Mouse (Mus musculus) stomach, embryonic 15.5 days (tissue): ENCODE results near the gene Stxbp6. TPM values are rescaled to one million over a fixed set of nuclear protein-coding genes. Genes with fewer than 3 reads are reported as not detected.

Experiments used
- ATAC-seq: fragments of 200-750 bp; cut with Nextera tagmentation; 2 replicates; pipeline ENCODE4 v1.8.0; 2017; ENCODE audit warnings: low read depth, moderate number of reproducible peaks, moderate TSS enrichment; ENCODE audit not compliant: insufficient read depth, low FRiP score
- H3K27ac ChIP-seq: fragments of 300-500 bp; sonication (generic); 2 replicates; pipeline ENCODE4 v1.5.1; 2015; ENCODE audit warnings: mild to moderate bottlenecking, inconsistent platforms
- H3K27me3 ChIP-seq: fragments of 300-500 bp; sonication (generic); replicated peaks from 2 replicates; pipeline ENCODE4 v1.6.1; 2015; ENCODE audit warnings: inconsistent platforms
- H3K36me3 ChIP-seq: fragments of 300-500 bp; sonication (generic); 2 replicates; pipeline ENCODE4 v1.6.1; 2015; ENCODE audit warnings: inconsistent platforms
- H3K4me1 ChIP-seq: fragments of 300-500 bp; sonication (generic); 2 replicates; pipeline ENCODE4 v1.6.1; 2015; ENCODE audit warnings: inconsistent platforms
- H3K4me2 ChIP-seq: fragments of 300-500 bp; sonication (generic); 2 replicates; pipeline ENCODE4 v1.6.1; 2015; ENCODE audit warnings: mild to moderate bottlenecking, inconsistent platforms
- H3K4me3 ChIP-seq: fragments of 300-500 bp; sonication (generic); replicated peaks from 2 replicates; pipeline ENCODE4 v1.5.1; 2015; ENCODE audit warnings: inconsistent platforms
- H3K9ac ChIP-seq: fragments of 300-500 bp; sonication (generic); 2 replicates; pipeline ENCODE4 v1.6.1; 2015; ENCODE audit warnings: inconsistent platforms
- H3K9me3 ChIP-seq: fragments of 300-500 bp; sonication (generic); 2 replicates; pipeline ENCODE4 v1.6.1; 2016; ENCODE audit warnings: inconsistent platforms
- WGBS: fragments of 180-500 bp; shearing (Covaris S2); methylation state at CpG from one replicate; pipeline ENCODE4 v1.1.7; 2015; 5-methylcytosine and 5-hydroxymethylcytosine counted together
- polyA plus RNA-seq: library from polyadenylated mRNA; unstranded; fragments of >200 nt; fragmentation: Nextera tagmentation; extraction: Ambion mirVana; gene quantifications from 2 replicates; pipeline ENCODE4 v1.2.1, GENCODE M21; 2015

Gene Stxbp6
- polyA plus RNA-seq, 1 experiment from 2014 or later, result 19.2 TPM

- WGBS, result 42% methylated on average over 3 of the region's 3 CpGs
- H3K9ac ChIP-seq, result no peak overlapping the region
- H3K4me2 ChIP-seq, result no peak overlapping the region
- no peak overlapping the region for H3K4me3 ChIP-seq
- no peaks in the 10 kb centered on the region for H3K4me1 ChIP-seq
- H3K36me3 ChIP-seq, result no peaks in the 10 kb centered on the region
- H3K27ac ChIP-seq, result no peak overlapping the region
- no peaks in the 10 kb centered on the region for H3K9me3 ChIP-seq
- no peaks in the 10 kb centered on the region for H3K27me3 ChIP-seq
- ATAC-seq, result no peak
These were observed 225.9 kb downstream of the Stxbp6 start for GRCm38 (mm10) chr12:44848483-44849221.

DNA sequence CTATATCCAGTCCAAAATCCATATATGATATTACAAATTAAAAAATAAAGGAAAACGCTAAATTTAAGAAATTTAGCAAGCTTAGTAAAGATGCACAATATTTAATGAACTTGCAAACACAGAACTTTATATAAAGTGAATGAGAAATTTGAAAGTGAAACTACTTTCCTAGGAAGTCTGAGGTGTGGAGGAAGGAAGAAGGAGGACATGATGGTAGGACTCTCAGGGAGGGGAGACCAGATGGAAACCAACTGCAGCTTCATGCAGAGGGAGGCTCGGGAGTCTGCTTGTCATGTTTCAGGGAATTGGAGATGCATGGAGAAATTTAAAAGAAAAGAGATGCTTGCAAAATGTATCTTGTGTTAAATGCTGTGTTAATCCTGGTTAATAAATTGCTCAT lies 233.9 kb downstream of the Stxbp6 start:
- ATAC-seq, result no peak
- H3K36me3 ChIP-seq, result no peaks in the 10 kb centered on the region
- H3K9ac ChIP-seq, result no peak overlapping the region
- H3K9me3 ChIP-seq, result no peaks in the 10 kb centered on the region
- H3K27me3 ChIP-seq, result no peaks in the 10 kb centered on the region
- no peak overlapping the region for H3K4me3 ChIP-seq
- no peaks in the 10 kb centered on the region for H3K4me1 ChIP-seq
- WGBS, result 59% methylated on average over 2 of the region's 2 CpGs
- no peak overlapping the region for H3K4me2 ChIP-seq
- H3K27ac ChIP-seq, result no peak overlapping the region

DNA sequence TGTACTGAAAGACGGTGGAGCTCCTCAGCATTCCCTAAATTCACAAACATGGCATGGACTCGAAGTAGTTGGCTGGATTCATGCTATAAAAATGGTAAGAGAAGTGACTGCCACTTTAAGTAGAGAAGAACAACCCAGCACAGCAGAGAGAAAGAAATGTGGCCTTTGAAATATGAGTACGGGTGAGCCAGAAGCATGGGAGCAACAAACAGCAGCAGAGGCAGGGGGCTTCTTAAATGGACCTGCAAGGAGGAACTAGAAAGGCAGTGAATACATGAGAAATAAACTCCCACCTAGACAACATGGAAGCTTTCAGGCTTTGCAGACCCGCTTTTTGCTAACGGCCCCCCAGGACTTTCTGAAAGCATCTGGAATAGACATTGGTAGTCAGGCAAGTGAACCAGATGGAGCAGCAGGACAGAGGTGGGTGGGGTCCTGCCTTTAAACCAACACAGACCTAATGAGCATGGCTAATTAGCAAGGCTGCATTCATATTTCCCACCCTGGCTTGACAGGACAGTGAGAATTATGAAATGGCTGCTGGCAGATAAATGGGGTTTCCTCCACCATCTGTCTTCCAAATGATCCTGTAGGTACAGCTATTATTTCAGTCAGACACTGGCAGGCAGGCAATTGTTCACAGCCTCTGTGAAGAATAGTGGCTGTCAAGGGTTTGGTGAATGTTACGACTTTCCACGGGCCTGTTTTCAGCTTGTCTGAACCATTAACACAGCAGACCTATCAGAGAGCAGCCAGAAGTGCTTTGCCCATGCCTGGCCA lies 234.7 kb downstream of the Stxbp6 start:
- Histone ChIP-seq H3K36me3 (no peaks in the 10 kb centered on the region), H3K27me3 (no peaks in the 10 kb centered on the region), H3K4me1 (no peaks in the 10 kb centered on the region), H3K27ac (no peak overlapping the region), H3K9me3 (no peaks in the 10 kb centered on the region), H3K9ac (no peak overlapping the region), H3K4me3 (no peak overlapping the region), H3K4me2 (no peak overlapping the region)
- 43% methylated on average over 7 of the region's 7 CpGs for WGBS
- no peak for ATAC-seq

- Histone ChIP-seq H3K9me3 (no peaks in the 10 kb centered on the region), H3K27me3 (no peaks in the 10 kb centered on the region), H3K27ac (no peak overlapping the region), H3K36me3 (no peaks in the 10 kb centered on the region), H3K4me1 (no peaks in the 10 kb centered on the region), H3K4me2 (no peak overlapping the region), H3K4me3 (no peak overlapping the region), H3K9ac (no peak overlapping the region)
- 62% methylated on average over 1 of the region's 1 CpGs for WGBS
- ATAC-seq, result no peak
These were observed 238.5 kb downstream of the Stxbp6 start for GRCm38 (mm10) chr12:44835879-44836467.

DNA sequence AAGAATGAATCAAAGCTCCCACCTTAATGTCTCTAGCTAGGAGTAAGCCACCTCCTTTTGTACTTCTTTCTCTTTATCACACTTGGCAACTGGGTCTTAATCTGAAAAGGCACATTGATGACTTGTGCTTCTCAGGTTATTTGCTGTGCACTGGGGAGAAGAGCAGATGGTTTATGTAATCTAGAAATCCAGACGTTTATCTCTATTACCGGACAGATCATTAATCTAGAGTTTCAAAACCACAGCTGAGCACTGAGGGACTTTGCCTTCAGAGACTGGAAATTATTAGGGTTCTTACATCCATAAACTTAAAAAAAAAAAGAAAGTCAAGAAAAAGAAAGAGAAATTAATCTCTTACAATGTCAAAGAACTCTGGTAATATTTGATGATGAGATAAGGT lies 262.6 kb downstream of the Stxbp6 start:
- ATAC-seq, result no peak
- WGBS, result 36% methylated on average over 2 of the region's 2 CpGs
- Histone ChIP-seq H3K36me3 (no peaks in the 10 kb centered on the region), H3K4me1 (no peaks in the 10 kb centered on the region), H3K27ac (no peak overlapping the region), H3K9me3 (no peaks in the 10 kb centered on the region), H3K27me3 (no peaks in the 10 kb centered on the region), H3K9ac (no peak overlapping the region), H3K4me2 (no peak overlapping the region), H3K4me3 (no peak overlapping the region)

DNA sequence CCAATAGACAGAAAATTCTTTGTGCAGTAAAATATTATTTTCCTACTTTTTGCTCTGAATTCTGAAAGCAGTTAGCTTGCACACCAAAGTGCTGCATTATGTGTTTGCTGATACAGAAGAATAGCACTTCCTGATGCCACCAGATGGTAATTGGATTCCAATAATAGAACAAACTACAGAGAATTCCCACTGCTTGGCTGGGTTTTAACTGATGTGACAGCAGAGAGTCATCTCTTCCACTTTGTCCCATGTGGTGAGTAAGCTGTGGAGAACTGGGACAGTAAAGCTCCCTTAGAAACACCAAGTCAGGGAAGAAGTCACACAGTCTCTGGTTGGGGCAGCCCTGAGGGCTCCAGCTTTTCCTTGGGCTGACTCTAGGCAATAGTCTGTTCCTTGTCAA lies 270.3 kb downstream of the Stxbp6 start:
- Histone ChIP-seq H3K9me3 (no peaks in the 10 kb centered on the region), H3K36me3 (no peaks in the 10 kb centered on the region), H3K9ac (no peak overlapping the region), H3K27me3 (no peaks in the 10 kb centered on the region), H3K27ac (no peak overlapping the region), H3K4me1 (no peaks in the 10 kb centered on the region), H3K4me3 (no peak overlapping the region), H3K4me2 (no peak overlapping the region)
- ATAC-seq, result no peak
